Mouse (Mus musculus) E14TG2a.4 (cell line): Measurements from ENCODE around the gene Nosip.

Experiments
- CTCF ChIP-seq: conservative IDR thresholded peaks from 2 replicates; pipeline ENCODE4 v1.5.1; 2014; ENCODE audit warnings: low read length
- NANOG ChIP-seq: IDR thresholded peaks from 2 replicates; pipeline ENCODE4 v1.6.1; 2014; ENCODE audit warnings: borderline replicate concordance, low read length, mixed read lengths
- POU5F1 ChIP-seq: IDR thresholded peaks from 2 replicates; pipeline ENCODE4 v1.6.1; 2014; ENCODE audit warnings: low read length, borderline replicate concordance

- no peak for TF ChIP-seq CTCF
- TF ChIP-seq NANOG: no peak
- TF ChIP-seq POU5F1: no peak
These were observed 40.8 kb downstream of the Nosip start for GRCm38 (mm10) chr7:45102940-45103585.
